ENCODE assay signal across 8 mouse cellular contexts in the genomic region with DNA sequence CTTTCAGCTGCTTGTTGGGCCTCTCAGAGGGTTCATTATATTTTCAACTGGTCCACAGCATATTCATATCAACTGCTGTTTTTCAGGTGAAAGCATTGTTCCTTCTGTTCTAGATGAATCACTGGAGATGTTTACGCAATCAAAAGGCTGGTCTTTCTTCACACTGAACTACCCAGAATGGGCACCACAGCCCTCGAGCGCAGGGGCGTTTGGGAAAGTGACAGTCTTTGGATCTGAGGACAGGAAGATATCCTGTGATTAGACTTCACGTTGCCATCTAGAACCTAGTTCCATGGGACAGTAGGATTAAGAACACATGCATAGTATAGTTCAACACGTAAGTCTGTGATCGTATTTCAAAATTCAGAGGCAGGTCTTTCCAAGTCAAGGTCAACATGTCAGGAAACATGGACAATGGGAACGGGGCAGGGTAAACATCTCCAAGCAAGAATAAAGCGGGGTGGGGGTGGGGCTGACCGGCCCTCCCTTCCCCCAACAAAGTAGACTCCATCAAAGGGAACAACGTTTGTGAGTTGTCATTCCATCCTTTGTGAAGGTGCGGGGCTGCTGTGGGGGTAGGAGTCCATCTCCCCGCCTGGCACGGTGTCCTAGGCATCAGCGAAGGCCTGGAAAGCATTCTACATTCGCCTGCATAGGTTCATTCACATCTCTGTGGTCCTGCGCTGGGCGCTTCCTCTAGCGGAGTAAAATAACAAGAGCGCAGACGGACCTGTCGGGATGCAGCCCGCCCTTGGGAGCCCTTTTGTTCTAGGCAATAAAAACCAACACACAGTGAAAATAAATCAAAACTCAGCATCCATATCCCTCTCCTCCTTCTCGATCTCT. TPM values are rescaled to one million over a fixed set of nuclear protein-coding genes. Genes with fewer than 3 reads are reported as not detected.
DNase-seq lines count a peak whose midpoint lies in the region; ATAC-seq and TF ChIP-seq lines count a peak whose summit lies in the region.

Gene Fam13c (plus strand): TSS at position 806 of the 846 bp plus-strand sequence.

- 10% methylated on average over 24 of the region's 24 CpGs for WGBS in embryonic facial prominence, embryonic 12.5 days
- 9% methylated on average over 24 of the region's 24 CpGs for whole genome bisulfite sequencing in midbrain, embryonic 11.5 days

- no peaks in the 10 kb centered on the region for H3K27me3 ChIP-seq in ES-Bruce4 (ENCODE audit: control insufficient read depth, insufficient read depth, low read length, poor library complexity, severe bottlenecking)
- H3K27me3 ChIP-seq in embryonic facial prominence, embryonic 12.5 days = no peaks in the 10 kb centered on the region; the same call in 1 of the 2 replicates
- H3K27me3 ChIP-seq in midbrain, embryonic 11.5 days (ENCODE audit: control insufficient read depth, insufficient read depth, low read length) = no peaks in the 10 kb centered on the region

- H3K4me2 ChIP-seq in embryonic facial prominence, embryonic 12.5 days (replicated peaks) = peak within 1 kb of the TSS; percentile 83
- peak within 1 kb of the TSS; percentile 63 for H3K4me2 ChIP-seq in midbrain, embryonic 11.5 days

- DNase-seq in adrenal gland, adult 8-10 months = no peak
- peak; percentile 30 for DNase-seq in heart, postnatal 4 days
- no peak for DNase-seq in layer of hippocampus, postnatal 25 days (ENCODE audit: extremely low spot score in 1 of 2, low spot score in 1 of 2)
- DNase-seq in midbrain, embryonic 11.5 days (ENCODE audit: low spot score, missing footprints) = peak; percentile 95
- DNase-seq in yolk sac, embryonic 10.5 days (ENCODE audit: low spot score) = peak; percentile 8
- DNase-seq in spleen, postnatal 14 days (ENCODE audit: low spot score in 2 of 2) = no peak

- no peak for TF ChIP-seq CTCF in ES-Bruce4 (IDR thresholded peaks at IDR 0.05; ENCODE audit: low read depth, low read length)

- peak within 1 kb of the TSS; percentile 78 for H3K27ac ChIP-seq in ES-Bruce4 (ENCODE audit: insufficient read depth, low read length)
- H3K27ac ChIP-seq in embryonic facial prominence, embryonic 12.5 days = peak within 1 kb of the TSS; percentile 85
- H3K27ac ChIP-seq in midbrain, embryonic 11.5 days (ENCODE audit: low read depth, low read length) = peak within 1 kb of the TSS; percentile 84

- peak; percentile 31; the same call in 1 of the 2 replicates for ATAC-seq in embryonic facial prominence, embryonic 12.5 days (ENCODE audit: insufficient number of reproducible peaks, insufficient read depth, low FRiP score, low TSS enrichment)
- ATAC-seq in midbrain, embryonic 11.5 days (ENCODE audit: low FRiP score) = peak; percentile 68

- TF ChIP-seq POLR2A in ES-Bruce4 (IDR thresholded peaks at IDR 0.05; ENCODE audit: insufficient read depth, low read length) = no peak

- H3K36me3 ChIP-seq in ES-Bruce4 (ENCODE audit: control insufficient read depth, insufficient read depth, low read length, poor library complexity, severe bottlenecking) = no peaks in the 10 kb centered on the region
- no peaks in the 10 kb centered on the region for H3K36me3 ChIP-seq in embryonic facial prominence, embryonic 12.5 days
- H3K36me3 ChIP-seq in midbrain, embryonic 11.5 days (ENCODE audit: control insufficient read depth, insufficient read depth, low read length) = no peaks in the 10 kb centered on the region

- H3K9me3 ChIP-seq in ES-Bruce4 (replicated peaks; ENCODE audit: control insufficient read depth, insufficient read depth, low read length, poor library complexity, severe bottlenecking) = peaks cover 4% of the 10 kb centered on the region; the same call in 1 of the 2 replicates
- H3K9me3 ChIP-seq in embryonic facial prominence, embryonic 12.5 days = no peaks in the 10 kb centered on the region
- no peaks in the 10 kb centered on the region for H3K9me3 ChIP-seq in midbrain, embryonic 11.5 days (ENCODE audit: control insufficient read depth, low read length)

- peak within 1 kb of the TSS; percentile 51 for H3K9ac ChIP-seq in ES-Bruce4 (ENCODE audit: low read depth, poor library complexity, severe bottlenecking)
- peak within 1 kb of the TSS; percentile 69 for H3K9ac ChIP-seq in embryonic facial prominence, embryonic 12.5 days
- peak within 1 kb of the TSS; percentile 91 for H3K9ac ChIP-seq in midbrain, embryonic 11.5 days (ENCODE audit: low read length)

- peak; percentile 81 for TF ChIP-seq EP300 in ES-Bruce4 (IDR thresholded peaks at IDR 0.05; ENCODE audit: insufficient read depth, low read depth, low read length)

- H3K4me1 ChIP-seq in ES-Bruce4 (ENCODE audit: control insufficient read depth, insufficient read depth, low read length) = peaks cover 7% of the 10 kb centered on the region
- H3K4me1 ChIP-seq in embryonic facial prominence, embryonic 12.5 days = peaks cover 10% of the 10 kb centered on the region; the same call in 1 of the 2 replicates
- H3K4me1 ChIP-seq in midbrain, embryonic 11.5 days (ENCODE audit: control insufficient read depth, insufficient read depth, low read length) = peaks cover 16% of the 10 kb centered on the region

- peak within 1 kb of the TSS; percentile 68 for H3K4me3 ChIP-seq in ES-Bruce4 (ENCODE audit: low read depth, low read length)
- H3K4me3 ChIP-seq in embryonic facial prominence, embryonic 12.5 days = peak within 1 kb of the TSS; percentile 67
- peak within 1 kb of the TSS; percentile 64 for H3K4me3 ChIP-seq in midbrain, embryonic 11.5 days (ENCODE audit: low read depth, low read length)

RNA-seq across cellular contexts. Expression of gene Fam13c, which starts in this region (rescaled TPM):
- polyA plus RNA-seq in ES-Bruce4 (2011; ENCODE audit: insufficient read depth, insufficient read length, low read depth, missing spikeins) = 22.4 and 22.6 TPM in 2 replicates
- 10 to 100 TPM; 14.9 to 49.2 (median 28.9) TPM for total RNA-seq in adrenal gland, adult 8-10 months (2022)
- polyA plus RNA-seq in embryonic facial prominence, embryonic 12.5 days (2016; fragmentation: Nextera tagmentation; extraction: Ambion mirVana) = 12.8 and 14.1 TPM in 2 replicates
- 1 to 10 TPM; 7.2 to 8.2 TPM for total RNA-seq in heart, postnatal 4 days (2021)
- 10 to 100 TPM; 83.8 to 97.0 TPM for total RNA-seq in layer of hippocampus, postnatal 25 days (2021)
- polyA plus RNA-seq in midbrain, embryonic 11.5 days (2014; fragmentation: Nextera tagmentation; extraction: Ambion mirVana) = 18.6 and 19.3 TPM in 2 replicates

Comparison
In these comparisons a context has a peak if more than half of its experiments do, and no peak if none do; other contexts are left out.
1. DNase-seq: peak in heart, postnatal 4 days (single experiment), midbrain, embryonic 11.5 days (single experiment) and yolk sac, embryonic 10.5 days (single experiment); none in adrenal gland, adult 8-10 months (single experiment), layer of hippocampus, postnatal 25 days (0 of 2) and spleen, postnatal 14 days (0 of 2).
2. Peak in every context shown above with its lines, with median percentiles within 50 percentile points of each other: H3K27ac ChIP-seq, H3K4me3 ChIP-seq and H3K9ac ChIP-seq.